Mouse (Mus musculus) heart, embryonic 16.5 days (tissue): Measurements from ENCODE around the gene Tecpr1. TPM values are rescaled to one million over a fixed set of nuclear protein-coding genes. Genes with fewer than 3 reads are reported as not detected.

Source experiments
- ATAC-seq: fragments of 200-750 bp; cut with Nextera tagmentation; replicated peaks from 2 replicates; pipeline ENCODE4 v1.8.0; 2017; ENCODE audit warnings: moderate number of reproducible peaks; ENCODE audit not compliant: insufficient read depth, low FRiP score; ENCODE audit errors: extremely low read depth
- H3K27ac ChIP-seq: fragments of 300-500 bp; sonication (generic); 2 replicates; pipeline ENCODE4 v1.5.1; 2014; ENCODE audit warnings: mild to moderate bottlenecking, low read length, control low read depth, moderate library complexity
- H3K27me3 ChIP-seq: fragments of 300-500 bp; sonication (generic); 2 replicates; pipeline ENCODE4 v1.6.1; 2014; ENCODE audit warnings: low read length, mixed read lengths; ENCODE audit not compliant: control insufficient read depth, insufficient read depth
- H3K36me3 ChIP-seq: fragments of 300-500 bp; sonication (generic); 2 replicates; pipeline ENCODE4 v1.6.1; 2014; ENCODE audit not compliant: control insufficient read depth, insufficient read depth
- H3K4me1 ChIP-seq: fragments of 300-500 bp; sonication (generic); 2 replicates; pipeline ENCODE4 v1.6.1; 2014; ENCODE audit warnings: low read length, mixed read lengths; ENCODE audit not compliant: control insufficient read depth, insufficient read depth
- H3K4me2 ChIP-seq: fragments of 300-500 bp; sonication (generic); 2 replicates; pipeline ENCODE4 v1.6.1; 2014; ENCODE audit warnings: low read depth, mild to moderate bottlenecking, control low read depth, low read length
- H3K4me3 ChIP-seq: fragments of 300-500 bp; sonication (generic); 2 replicates; pipeline ENCODE4 v1.5.1; 2014; ENCODE audit warnings: mild to moderate bottlenecking, control low read depth, low read length
- H3K9ac ChIP-seq: fragments of 300-500 bp; sonication (generic); 2 replicates; pipeline ENCODE4 v1.6.1; 2014; ENCODE audit warnings: low read length, control low read depth
- H3K9me3 ChIP-seq: fragments of 300-500 bp; sonication (generic); replicated peaks from 2 replicates; pipeline ENCODE4 v1.6.1; 2016; ENCODE audit warnings: low read length; ENCODE audit not compliant: control insufficient read depth
- WGBS: fragments of 180-500 bp; shearing (Covaris S2); extraction: QIAGEN DNeasy Blood & Tissue Kit; methylation state at CpG from one replicate; pipeline ENCODE4 v1.1.7; 2014; 5-methylcytosine and 5-hydroxymethylcytosine counted together
- polyA plus RNA-seq: library from polyadenylated mRNA; unstranded; fragments of >200 nt; fragmentation: Nextera tagmentation; extraction: Ambion mirVana; gene quantifications from 2 replicates; pipeline ENCODE4 v1.2.1, GENCODE M21; 2015

The Tecpr1 gene
- polyA plus RNA-seq, 1 experiment from 2014 or later: 18.3 TPM

DNA sequence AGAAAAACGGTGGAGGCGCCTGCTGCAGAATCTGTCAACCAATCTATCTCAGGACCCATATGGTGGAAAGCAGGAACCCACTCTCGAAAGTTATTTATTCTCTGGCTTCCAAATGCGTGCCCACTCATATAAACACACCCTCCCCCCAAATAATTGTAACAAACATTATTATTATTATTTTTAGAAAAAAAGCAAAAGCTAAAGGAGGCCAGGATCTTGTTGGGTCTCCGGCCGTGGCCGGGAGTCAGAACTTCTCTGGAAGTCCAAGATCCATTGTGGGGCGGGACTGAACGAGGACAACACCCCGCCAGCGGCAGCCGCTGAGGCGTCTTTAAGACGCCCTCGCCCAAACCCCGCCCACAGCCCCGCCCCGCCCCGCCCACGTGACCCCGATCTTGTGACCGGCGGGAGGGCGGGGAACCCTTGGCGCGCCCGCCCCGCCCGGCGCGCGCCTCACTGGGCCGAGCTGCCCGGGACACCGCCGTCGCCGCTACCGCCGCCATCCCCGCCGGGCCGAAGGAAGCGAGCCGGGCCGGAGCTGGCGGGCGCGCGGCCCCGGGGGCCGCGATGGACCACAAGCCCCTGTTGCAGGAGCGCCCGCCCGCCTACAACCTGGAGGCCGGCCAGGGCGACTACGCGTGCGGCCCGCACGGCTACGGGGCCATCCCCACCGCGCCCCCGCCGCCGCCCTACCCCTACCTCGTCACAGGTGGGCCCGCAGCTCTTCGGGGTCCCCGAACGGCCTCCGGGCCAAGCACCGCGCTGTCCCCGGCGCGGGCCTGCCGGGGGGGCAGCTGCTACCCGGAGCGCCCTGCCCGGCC is 31.6 kb upstream of the Tecpr1 start:
- Histone ChIP-seq H3K9ac (peak overlapping the region; percentile 99), H3K4me2 (peak overlapping the region; percentile 78), H3K27ac (peak overlapping the region; percentile 98), H3K4me1 (peaks cover 37% of the 10 kb centered on the region), H3K4me3 (peak overlapping the region; percentile 92), H3K36me3 (no peaks in the 10 kb centered on the region), H3K9me3 (peaks cover 3% of the 10 kb centered on the region; the same call in 1 of the 2 replicates), H3K27me3 (no peaks in the 10 kb centered on the region)
- under 1% methylated on average over 58 of the region's 84 CpGs for WGBS
- peak; percentile 80 for ATAC-seq

DNA sequence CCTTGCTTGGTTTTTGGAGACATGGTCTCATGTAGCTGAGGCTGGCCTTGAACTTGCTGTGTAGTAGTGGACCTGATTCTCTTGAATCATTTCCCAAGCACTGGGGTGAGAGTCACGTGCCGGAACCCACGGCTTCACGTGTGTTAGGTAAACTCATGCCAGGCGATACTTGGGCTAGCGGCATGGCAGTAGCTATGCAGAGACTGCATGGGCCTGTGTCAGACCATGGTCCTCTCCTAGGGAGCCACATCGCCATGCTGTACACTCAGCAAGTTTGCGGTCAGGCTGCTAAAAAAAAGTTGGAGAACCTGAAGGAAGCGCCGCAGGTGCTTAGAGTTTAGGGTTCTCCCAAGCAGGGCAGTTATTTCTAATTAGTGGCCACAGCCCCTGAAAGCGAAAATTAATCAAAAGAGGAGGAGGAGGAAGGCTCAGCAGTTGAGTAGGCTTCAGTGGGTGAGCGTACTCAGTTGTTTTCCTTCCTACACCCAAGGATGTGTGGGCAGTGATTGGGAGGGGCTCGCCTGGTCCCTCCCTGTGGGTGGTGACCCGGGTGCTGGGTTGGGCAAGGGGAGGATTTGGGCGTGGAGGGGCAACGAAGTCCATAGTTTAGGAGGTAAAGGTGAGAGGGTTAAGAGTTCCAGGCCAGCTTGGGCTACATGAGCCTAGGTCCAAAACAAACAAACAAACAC is 30.9 kb upstream of the Tecpr1 start:
- Histone ChIP-seq H3K4me2 (peak overlapping the region; percentile 67), H3K27me3 (no peaks in the 10 kb centered on the region), H3K9ac (peak overlapping the region; percentile 57; the same call in 1 of the 2 replicates), H3K4me3 (peak overlapping the region; percentile 92), H3K36me3 (no peaks in the 10 kb centered on the region), H3K9me3 (peaks cover 5% of the 10 kb centered on the region; the same call in 1 of the 2 replicates), H3K4me1 (peaks cover 31% of the 10 kb centered on the region), H3K27ac (peak overlapping the region; percentile 64)
- 56% methylated on average over 16 of the region's 16 CpGs for WGBS
- peak; percentile 21; the same call in 1 of the 2 replicates for ATAC-seq

- WGBS: 72% methylated on average over 4 of the region's 4 CpGs
- Histone ChIP-seq H3K27me3 (no peaks in the 10 kb centered on the region), H3K4me1 (peaks cover 21% of the 10 kb centered on the region), H3K4me3 (no peak overlapping the region), H3K9ac (no peak overlapping the region), H3K36me3 (no peaks in the 10 kb centered on the region), H3K9me3 (peaks cover 5% of the 10 kb centered on the region; the same call in 1 of the 2 replicates), H3K4me2 (no peak overlapping the region), H3K27ac (no peak overlapping the region)
- no peak for ATAC-seq
Measured at GRCm38 (mm10) chr5:144253212-144253611, 29.8 kb upstream of the Tecpr1 start.

DNA sequence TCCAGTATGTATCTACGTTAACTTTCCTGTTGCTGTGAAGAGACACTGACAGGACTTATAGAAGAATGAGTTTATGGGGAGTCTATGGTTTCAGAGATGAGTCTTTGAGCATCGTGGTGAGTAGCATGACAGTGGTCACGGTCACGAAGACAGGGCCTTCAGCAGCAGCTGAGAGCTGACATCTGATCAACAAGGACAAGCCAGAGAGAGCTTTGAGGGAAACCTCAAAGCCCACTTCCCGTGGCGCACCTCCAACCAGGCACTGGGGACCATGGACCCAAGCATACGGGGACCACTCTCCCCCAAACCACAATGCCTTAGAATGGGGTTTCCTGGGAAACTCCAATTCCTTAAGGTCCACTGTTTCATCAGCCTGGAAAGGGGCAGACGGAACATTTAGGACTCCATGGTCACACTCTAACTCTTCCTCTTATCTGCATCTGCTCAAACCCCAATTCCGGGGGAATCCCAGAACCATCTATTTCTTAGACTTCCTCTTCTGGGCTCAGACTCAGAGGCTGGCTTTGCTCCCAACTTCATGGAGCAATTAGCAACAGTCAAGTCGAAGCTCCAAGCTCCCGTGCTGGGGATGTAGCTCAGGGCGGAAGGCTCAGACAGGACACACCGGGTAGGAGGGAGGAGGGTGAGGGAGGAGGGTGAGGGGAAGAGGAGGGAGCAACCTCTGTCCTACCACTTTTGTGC is 28.6 kb upstream of the Tecpr1 start:
- H3K4me2 ChIP-seq: no peak overlapping the region

GRCm38 (mm10) chr5:144249871-144250270 is 26.5 kb upstream of the Tecpr1 start:
- H3K36me3 ChIP-seq: no peaks in the 10 kb centered on the region
- no peak overlapping the region for H3K4me3 ChIP-seq
- H3K9ac ChIP-seq: no peak overlapping the region
- H3K4me1 ChIP-seq: peaks cover 13% of the 10 kb centered on the region
- H3K27ac ChIP-seq: no peak overlapping the region
- no peak for ATAC-seq
- peaks cover 5% of the 10 kb centered on the region; the same call in 1 of the 2 replicates for H3K9me3 ChIP-seq
- WGBS: 75% methylated on average over 3 of the region's 3 CpGs
- H3K27me3 ChIP-seq: no peaks in the 10 kb centered on the region
- H3K4me2 ChIP-seq: no peak overlapping the region

More for the DNA sequence above, 28.6 kb upstream of the Tecpr1 start:
- Histone ChIP-seq H3K4me1 (peaks cover 18% of the 10 kb centered on the region), H3K36me3 (no peaks in the 10 kb centered on the region), H3K27ac (no peak overlapping the region), H3K4me3 (no peak overlapping the region), H3K9ac (no peak overlapping the region), H3K9me3 (peaks cover 5% of the 10 kb centered on the region; the same call in 1 of the 2 replicates), H3K27me3 (no peaks in the 10 kb centered on the region)
- WGBS: 84% methylated on average over 13 of the region's 13 CpGs
- no peak for ATAC-seq

DNA sequence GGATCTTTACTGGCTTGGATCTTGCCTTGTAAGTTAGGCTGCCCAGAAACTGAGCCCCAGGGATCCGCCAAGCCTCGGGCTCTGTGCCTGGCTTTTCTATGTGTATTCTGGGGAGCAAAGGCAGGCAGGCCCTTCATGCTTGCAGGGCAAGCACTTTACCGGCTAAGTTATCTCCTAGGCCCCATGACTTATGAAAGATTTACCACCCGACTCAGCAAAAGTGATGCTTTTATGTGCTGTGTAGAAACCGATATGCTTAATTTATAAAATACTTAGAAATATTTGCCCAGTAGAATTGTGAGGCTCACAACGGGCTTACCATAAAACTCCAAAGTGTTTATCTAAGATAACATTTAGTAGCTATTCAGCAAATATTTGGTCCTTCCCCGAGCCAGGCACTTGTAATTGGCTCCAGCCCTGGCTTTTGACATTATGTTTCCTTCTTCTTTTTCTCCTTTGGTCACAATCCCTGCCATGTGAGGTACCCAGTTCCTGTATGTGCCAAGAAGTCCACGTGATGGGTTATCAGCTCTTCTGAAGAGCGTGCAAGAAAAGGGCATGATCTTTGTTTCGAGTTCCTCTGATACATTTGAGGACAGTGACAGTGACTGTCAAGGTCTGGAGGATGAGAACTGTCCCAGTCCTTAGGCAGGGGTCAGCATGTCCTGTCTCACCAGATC is 24.6 kb upstream of the Tecpr1 start:
- Histone ChIP-seq H3K4me2 (no peak overlapping the region), H3K27ac (no peak overlapping the region), H3K9ac (no peak overlapping the region), H3K4me3 (no peak overlapping the region), H3K36me3 (no peaks in the 10 kb centered on the region), H3K9me3 (peaks cover 5% of the 10 kb centered on the region; the same call in 1 of the 2 replicates), H3K4me1 (peaks cover 9% of the 10 kb centered on the region), H3K27me3 (no peaks in the 10 kb centered on the region)
- 37% methylated on average over 10 of the region's 10 CpGs for WGBS
- ATAC-seq: no peak

DNA sequence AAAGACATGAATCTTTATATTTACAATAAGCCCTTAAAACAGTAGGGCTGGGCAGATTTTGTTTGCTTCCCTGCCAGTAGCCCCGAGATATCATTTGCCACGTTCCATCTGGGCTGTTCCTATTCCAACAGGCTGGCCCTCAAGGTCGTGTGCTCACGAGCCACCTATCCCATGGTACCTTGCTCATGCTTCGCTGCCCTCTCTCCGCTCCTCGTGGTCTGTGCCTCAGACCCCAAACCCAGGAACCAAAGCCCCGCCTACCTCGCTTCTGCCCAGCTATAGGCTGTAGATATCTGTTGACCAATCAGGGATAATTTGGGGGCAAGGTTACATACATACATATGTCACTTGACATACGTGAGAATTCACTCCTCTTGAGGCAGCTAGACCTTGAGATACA is 23.9 kb upstream of the Tecpr1 start:
- Histone ChIP-seq H3K27me3 (no peaks in the 10 kb centered on the region), H3K9ac (no peak overlapping the region), H3K4me2 (no peak overlapping the region), H3K4me1 (peaks cover 9% of the 10 kb centered on the region), H3K4me3 (no peak overlapping the region), H3K27ac (no peak overlapping the region), H3K36me3 (no peaks in the 10 kb centered on the region), H3K9me3 (peaks cover 5% of the 10 kb centered on the region; the same call in 1 of the 2 replicates)
- ATAC-seq: no peak
- 67% methylated on average over 10 of the region's 10 CpGs for WGBS

- peaks cover 9% of the 10 kb centered on the region for H3K4me1 ChIP-seq
- ATAC-seq: no peak
- H3K9me3 ChIP-seq: peaks cover 5% of the 10 kb centered on the region; the same call in 1 of the 2 replicates
- no peak overlapping the region for H3K27ac ChIP-seq
- H3K9ac ChIP-seq: no peak overlapping the region
- no peaks in the 10 kb centered on the region for H3K27me3 ChIP-seq
- H3K4me3 ChIP-seq: no peak overlapping the region
- H3K4me2 ChIP-seq: no peak overlapping the region
- WGBS: 65% methylated on average over 7 of the region's 7 CpGs
- no peaks in the 10 kb centered on the region for H3K36me3 ChIP-seq
Measured at GRCm38 (mm10) chr5:144246669-144247068, 23.3 kb upstream of the Tecpr1 start.
